Mouse (Mus musculus) naive thymus-derived CD4-positive, alpha-beta T cell, adult 5 months (primary cell): ENCODE measurements around the gene Arel1. TPM values are rescaled to one million over a fixed set of nuclear protein-coding genes. Genes with fewer than 3 reads are reported as not detected.

Experiments
- polyA plus RNA-seq: library from polyadenylated mRNA; unstranded; fragments of 100-300 nt; shearing (Covaris generic); gene quantifications from one replicate; pipeline ENCODE4 v1.2.1, GENCODE M21; 2017

Arel1 gene
- 16.8 TPM for polyA plus RNA-seq

GRCm38 (mm10) chr12:84970428-84971096 is at the start of gene Arel1, which contains the start of gene Fcf1:
TSS of gene Arel1 (minus strand) at chr12:84970900.
TSS of gene Fcf1 (plus strand) at chr12:84970897.

DNA sequence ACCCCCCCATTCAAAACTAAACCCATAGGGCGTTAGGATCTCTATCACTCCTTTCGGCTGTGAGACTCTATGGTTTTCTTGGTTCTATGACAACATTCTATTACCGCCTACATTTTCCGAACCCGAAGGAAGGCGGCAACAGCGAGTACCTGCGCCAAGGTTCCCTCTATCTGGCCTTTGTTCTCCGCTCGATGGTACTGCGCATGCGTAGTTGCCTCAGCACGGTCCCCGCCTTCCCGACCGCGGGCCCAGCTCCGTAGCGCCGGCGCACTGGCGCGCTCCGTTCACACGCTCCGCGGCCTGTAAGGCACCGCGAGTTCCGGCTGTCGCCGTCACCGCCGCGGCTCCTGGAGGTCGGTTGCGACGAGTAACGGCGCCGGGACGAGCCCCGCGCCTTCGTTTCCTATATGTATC is 25.4 kb upstream of the Arel1 start, which contains the start of gene Ylpm1:
TSS of gene Ylpm1 (plus strand) at position 239 of the 414 bp plus-strand sequence.

GRCm38 (mm10) chr12:84876481-84877121 is 94.1 kb downstream of the Arel1 start, which contains the start of gene Ltbp2:
TSS of gene Ltbp2 (minus strand) at chr12:84876532.

Other genes starting within 250 kb of the Arel1 start
- 200 TPM for gene Npc2, start 197.7 kb downstream of the Arel1 start, polyA plus RNA-seq
- gene Isca2, start 197.6 kb downstream of the Arel1 start, polyA plus RNA-seq = 87.9 TPM
- not detected for gene Ltbp2, start 94.4 kb downstream of the Arel1 start, polyA plus RNA-seq
- 108 TPM for gene Fcf1, start within 50 bp of the Arel1 start, polyA plus RNA-seq
- 36.4 TPM for gene Ylpm1, start 25.4 kb upstream of the Arel1 start, polyA plus RNA-seq
- gene Prox2, start 139.9 kb upstream of the Arel1 start, polyA plus RNA-seq = 3.9 TPM
- 124 TPM for gene Dlst, start 139.9 kb upstream of the Arel1 start, polyA plus RNA-seq
- gene Rps6kl1, start 180.4 kb upstream of the Arel1 start, polyA plus RNA-seq = 2.2 TPM
- not detected for gene Pgf, start 206.9 kb upstream of the Arel1 start, polyA plus RNA-seq
- gene Eif2b2, start 248.6 kb upstream of the Arel1 start, polyA plus RNA-seq = 92.5 TPM